Mouse (Mus musculus) kidney, adult 2 months (tissue): ENCODE data around the gene Erbb2.

Source experiments
- CTCF ChIP-seq: fragments of 200-500 bp; conservative IDR thresholded peaks from 2 replicates; pipeline ENCODE4 v1.5.1; 2011; ENCODE audit warnings: low read depth, mild to moderate bottlenecking, control low read depth, low read length, moderate library complexity, mixed read lengths; ENCODE audit not compliant: insufficient read depth, insufficient read length
- POLR2A ChIP-seq: fragments of 200-500 bp; IDR thresholded peaks from one replicate; pipeline ENCODE4 v1.6.1; 2011; ENCODE audit warnings: low read depth, low read length, control low read depth

GRCm38 (mm10) chr11:98462255-98462654 lies 50.0 kb downstream of the Erbb2 start:
- TF ChIP-seq CTCF (no peak), POLR2A (no peak)
